Mouse (Mus musculus): Measurements from ENCODE around the gene Sltm. TPM values are rescaled to one million over a fixed set of nuclear protein-coding genes. Genes with fewer than 3 reads are reported as not detected.

Sltm gene
- total RNA-seq (2014; rRNA removed), result 43.2 and 51.1 TPM in 2 replicates
- polyA plus RNA-seq (2015; fragmentation: Nextera tagmentation; extraction: Ambion mirVana), result 38.1 and 43.9 TPM in 2 replicates

DNA sequence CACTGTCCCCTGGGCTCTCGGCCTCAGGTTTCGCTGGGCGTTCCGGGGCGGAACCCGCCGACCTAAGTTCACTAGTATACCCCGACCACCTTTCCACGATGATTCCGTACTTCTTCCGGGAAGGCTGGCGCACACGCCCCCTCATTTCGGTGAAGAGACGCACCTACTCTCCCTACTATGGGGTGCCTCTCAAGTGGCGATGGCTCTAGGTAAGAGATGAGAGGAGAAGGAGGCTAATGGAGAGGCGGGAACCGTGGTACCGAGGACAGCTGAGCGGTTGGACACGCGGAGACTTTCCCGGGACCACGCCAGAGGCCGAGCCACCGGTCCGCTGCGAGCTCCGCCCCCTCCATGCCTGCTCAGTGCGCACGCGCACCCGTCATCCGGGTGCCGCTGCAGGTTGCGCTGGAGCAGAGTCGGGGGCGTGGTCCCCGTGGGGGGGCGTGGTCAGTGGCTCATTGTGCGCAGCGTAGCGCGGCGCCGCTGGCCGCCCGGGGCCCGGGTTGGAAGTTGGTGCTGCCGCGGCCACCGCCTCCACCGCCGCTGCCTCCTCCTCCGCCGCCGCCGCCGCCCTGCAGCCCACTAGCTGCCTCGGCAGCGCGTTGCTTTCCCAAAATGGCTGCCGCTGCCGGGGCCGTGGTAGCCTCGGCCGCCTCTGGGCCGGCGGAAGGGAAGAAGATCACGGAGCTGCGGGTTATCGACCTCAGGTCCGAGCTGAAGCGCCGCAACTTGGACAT, at the start of gene Sltm:
Gene Sltm (plus strand): TSS at position 450 of the 737 bp plus-strand sequence.
- peak; percentile 98 for ATAC-seq
- no peaks in the 10 kb centered on the region for H3K9me3 ChIP-seq (ENCODE audit: low read length)
- TF ChIP-seq CTCF (IDR thresholded peaks at IDR 0.05; ENCODE audit: low read depth), result no peak; the same call in 1 of the 2 replicates
- no peaks in the 10 kb centered on the region for H3K27me3 ChIP-seq (ENCODE audit: insufficient read depth, low read length)
- H3K9ac ChIP-seq, result peak within 1 kb of the TSS; percentile 96
- under 1% methylated on average over 46 of the region's 75 CpGs for WGBS
- peak within 1 kb of the TSS; percentile 96 for H3K4me3 ChIP-seq (ENCODE audit: low read depth, low read length)
- H3K27ac ChIP-seq (ENCODE audit: low read depth, low read length), result peak within 1 kb of the TSS; percentile 99
- no peaks in the 10 kb centered on the region for H3K36me3 ChIP-seq (ENCODE audit: insufficient read depth)
- H3K4me1 ChIP-seq (ENCODE audit: insufficient read depth), result peaks cover 10% of the 10 kb centered on the region; the same call in 1 of the 2 replicates
- H3K4me2 ChIP-seq (ENCODE audit: low read depth), result peak within 1 kb of the TSS; percentile 78
- peak; percentile 98 for DNase-seq

DNA sequence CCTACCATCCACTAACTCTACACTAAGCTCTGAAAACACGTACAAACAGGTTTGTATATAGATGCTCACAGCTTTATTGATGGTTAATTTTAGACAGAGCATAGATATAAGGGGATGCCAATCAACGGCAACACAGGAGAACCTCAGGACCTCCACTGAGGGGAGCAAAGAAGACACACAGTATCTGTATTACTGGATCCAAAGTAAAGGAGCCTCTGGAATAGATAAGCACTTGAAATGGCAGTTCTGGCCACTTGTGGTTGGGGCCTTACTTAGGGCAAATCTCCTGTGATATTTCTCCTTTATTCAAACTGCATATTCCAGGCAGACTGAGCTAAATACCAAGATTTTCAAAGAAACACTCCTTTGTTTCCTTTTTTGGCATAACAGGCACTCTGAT, 49.5 kb upstream of the Sltm start:
- no peak for TF ChIP-seq CTCF (IDR thresholded peaks at IDR 0.05; ENCODE audit: low read depth)
- Histone ChIP-seq H3K9me3 (ENCODE audit: low read length) (no peaks in the 10 kb centered on the region), H3K36me3 (ENCODE audit: insufficient read depth) (peaks cover 7% of the 10 kb centered on the region; the same call in 1 of the 2 replicates), H3K4me2 (ENCODE audit: low read depth) (no peak overlapping the region), H3K27me3 (ENCODE audit: insufficient read depth, low read length) (no peaks in the 10 kb centered on the region), H3K4me3 (ENCODE audit: low read depth, low read length) (no peak overlapping the region), H3K4me1 (ENCODE audit: insufficient read depth) (no peaks in the 10 kb centered on the region), H3K27ac (ENCODE audit: low read depth, low read length) (no peak overlapping the region), H3K9ac (no peak overlapping the region)
- DNase-seq, result no peak
- no peak for ATAC-seq
- 94% methylated on average over 2 of the region's 2 CpGs for WGBS

GRCm38 (mm10) chr9:70496990-70497389, 45.6 kb upstream of the Sltm start:
- Histone ChIP-seq H3K27ac (ENCODE audit: low read depth, low read length) (no peak overlapping the region), H3K9me3 (ENCODE audit: low read length) (no peaks in the 10 kb centered on the region), H3K9ac (no peak overlapping the region), H3K36me3 (ENCODE audit: insufficient read depth) (peaks cover 3% of the 10 kb centered on the region; the same call in 1 of the 2 replicates), H3K4me2 (ENCODE audit: low read depth) (no peak overlapping the region), H3K27me3 (ENCODE audit: insufficient read depth, low read length) (no peaks in the 10 kb centered on the region), H3K4me1 (ENCODE audit: insufficient read depth) (no peaks in the 10 kb centered on the region; the same call in 1 of the 2 replicates), H3K4me3 (ENCODE audit: low read depth, low read length) (no peak overlapping the region)
- ATAC-seq (no peak), DNase-seq (no peak)
- no peak for TF ChIP-seq CTCF (IDR thresholded peaks at IDR 0.05; ENCODE audit: low read depth)

DNA sequence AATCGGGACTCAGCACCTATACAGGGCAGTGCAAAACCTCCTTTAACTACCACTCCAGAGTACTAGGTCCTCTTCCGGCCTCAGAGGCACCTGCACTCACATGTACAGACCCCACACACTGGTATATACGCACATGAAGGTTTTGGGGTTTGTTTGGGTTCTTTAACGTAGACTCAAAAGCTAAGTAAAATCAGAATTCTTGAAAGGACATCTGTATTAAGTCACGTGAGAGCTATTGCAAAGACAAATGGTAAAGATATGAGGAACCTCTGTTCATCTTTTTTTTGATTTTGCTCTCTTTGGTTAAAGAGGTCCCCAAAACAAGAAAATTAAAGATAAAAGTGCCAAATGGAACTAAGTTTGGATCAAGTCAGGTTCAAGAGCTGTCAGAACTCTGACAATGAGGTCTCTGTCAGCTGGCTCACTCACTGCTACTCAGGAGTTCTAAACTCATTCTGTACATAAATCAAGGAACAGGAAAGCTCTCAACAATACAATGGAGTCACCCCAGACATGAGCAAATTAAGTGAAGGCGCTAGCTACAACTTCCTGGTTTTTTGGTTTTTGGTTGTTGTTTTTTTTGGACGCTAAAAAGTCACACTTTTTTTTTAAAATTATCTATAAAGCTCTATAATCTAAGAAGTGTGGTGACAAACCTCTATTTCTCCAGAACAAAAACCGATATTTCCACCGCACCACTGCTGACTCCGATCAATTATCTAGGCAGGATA, 40.1 kb upstream of the Sltm start:
- no peaks in the 10 kb centered on the region; the same call in 1 of the 2 replicates for H3K36me3 ChIP-seq (ENCODE audit: insufficient read depth)
- no peaks in the 10 kb centered on the region for H3K27me3 ChIP-seq (ENCODE audit: insufficient read depth, low read length)
- peaks cover 5% of the 10 kb centered on the region for H3K4me1 ChIP-seq (ENCODE audit: insufficient read depth)
- 34% methylated on average over 10 of the region's 10 CpGs for WGBS
- peak overlapping the region; percentile 96 for H3K27ac ChIP-seq (ENCODE audit: low read depth, low read length)
- H3K9me3 ChIP-seq (ENCODE audit: low read length), result no peaks in the 10 kb centered on the region
- H3K9ac ChIP-seq, result peak overlapping the region; percentile 91
- H3K4me3 ChIP-seq (ENCODE audit: low read depth, low read length), result peak overlapping the region; percentile 99
- no peak for DNase-seq
- H3K4me2 ChIP-seq (ENCODE audit: low read depth), result peak overlapping the region; percentile 57
- TF ChIP-seq CTCF (IDR thresholded peaks at IDR 0.05; ENCODE audit: low read depth), result no peak
- no peak for ATAC-seq

- peak overlapping the region; percentile 96 for H3K27ac ChIP-seq (ENCODE audit: low read depth, low read length)
- ATAC-seq (peak; percentile 81), DNase-seq (no peak)
- peak overlapping the region; percentile 57 for H3K4me2 ChIP-seq (ENCODE audit: low read depth)
- H3K4me1 ChIP-seq (ENCODE audit: insufficient read depth), result peaks cover 5% of the 10 kb centered on the region
- TF ChIP-seq CTCF (IDR thresholded peaks at IDR 0.05; ENCODE audit: low read depth), result no peak
- H3K9me3 ChIP-seq (ENCODE audit: low read length), result no peaks in the 10 kb centered on the region
- H3K27me3 ChIP-seq (ENCODE audit: insufficient read depth, low read length), result no peaks in the 10 kb centered on the region
- peak overlapping the region; percentile 99 for H3K4me3 ChIP-seq (ENCODE audit: low read depth, low read length)
- WGBS, result 2% methylated on average over 39 of the region's 70 CpGs
- H3K9ac ChIP-seq, result peak overlapping the region; percentile 91
- H3K36me3 ChIP-seq (ENCODE audit: insufficient read depth), result no peaks in the 10 kb centered on the region; the same call in 1 of the 2 replicates
Measured at GRCm38 (mm10) chr9:70503015-70503603, 39.4 kb upstream of the Sltm start.

DNA sequence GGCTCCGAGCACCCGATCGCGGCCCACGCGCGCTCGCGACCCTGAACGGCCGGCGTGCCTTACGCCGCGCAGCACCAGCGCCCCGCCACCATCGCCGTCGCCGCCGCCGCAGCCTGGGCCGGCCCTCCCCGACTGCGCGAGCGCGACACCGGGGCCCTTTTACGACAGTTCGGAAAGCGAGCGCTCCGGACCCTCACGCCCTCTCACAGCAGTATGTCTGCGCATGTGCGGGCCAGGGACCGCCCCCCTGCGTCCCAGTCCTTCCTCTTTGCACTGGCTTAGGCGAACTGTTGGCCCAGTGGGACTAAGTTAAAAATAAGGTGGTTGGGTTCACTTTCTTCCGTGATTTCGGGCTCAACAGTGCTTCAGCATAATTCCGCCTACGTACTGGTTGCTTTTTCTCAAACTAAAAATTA, 38.9 kb upstream of the Sltm start, which contains the start of gene Rnf111:
Gene Rnf111 (minus strand): TSS at position 100 of the 416 bp plus-strand sequence.
- no peaks in the 10 kb centered on the region for H3K27me3 ChIP-seq (ENCODE audit: insufficient read depth, low read length)
- DNase-seq (peak; percentile 96), ATAC-seq (peak; percentile 97)
- no peaks in the 10 kb centered on the region for H3K9me3 ChIP-seq (ENCODE audit: low read length)
- peaks cover 5% of the 10 kb centered on the region for H3K4me1 ChIP-seq (ENCODE audit: insufficient read depth)
- WGBS, result under 1% methylated on average over 45 of the region's 45 CpGs
- H3K27ac ChIP-seq (ENCODE audit: low read depth, low read length), result peak within 1 kb of the TSS; percentile 96
- no peaks in the 10 kb centered on the region; the same call in 1 of the 2 replicates for H3K36me3 ChIP-seq (ENCODE audit: insufficient read depth)
- H3K9ac ChIP-seq, result peak within 1 kb of the TSS; percentile 91
- H3K4me2 ChIP-seq (ENCODE audit: low read depth), result peak within 1 kb of the TSS; percentile 57
- no peak for TF ChIP-seq CTCF (IDR thresholded peaks at IDR 0.05; ENCODE audit: low read depth)
- peak within 1 kb of the TSS; percentile 99 for H3K4me3 ChIP-seq (ENCODE audit: low read depth, low read length)
